Mouse (Mus musculus) thymus, postnatal 25 days (tissue): ENCODE results near the gene Tbc1d17.
"Not testable (repeated sequence)": the region's sequence is repeated elsewhere in the genome, so short reads cannot be mapped to it uniquely, and the experiment has no call there.

Source experiments
- DNase-seq: peaks from one replicate; pipeline ENCODE4 v3.0.0; 2022

The Tbc1d17 gene

DNA sequence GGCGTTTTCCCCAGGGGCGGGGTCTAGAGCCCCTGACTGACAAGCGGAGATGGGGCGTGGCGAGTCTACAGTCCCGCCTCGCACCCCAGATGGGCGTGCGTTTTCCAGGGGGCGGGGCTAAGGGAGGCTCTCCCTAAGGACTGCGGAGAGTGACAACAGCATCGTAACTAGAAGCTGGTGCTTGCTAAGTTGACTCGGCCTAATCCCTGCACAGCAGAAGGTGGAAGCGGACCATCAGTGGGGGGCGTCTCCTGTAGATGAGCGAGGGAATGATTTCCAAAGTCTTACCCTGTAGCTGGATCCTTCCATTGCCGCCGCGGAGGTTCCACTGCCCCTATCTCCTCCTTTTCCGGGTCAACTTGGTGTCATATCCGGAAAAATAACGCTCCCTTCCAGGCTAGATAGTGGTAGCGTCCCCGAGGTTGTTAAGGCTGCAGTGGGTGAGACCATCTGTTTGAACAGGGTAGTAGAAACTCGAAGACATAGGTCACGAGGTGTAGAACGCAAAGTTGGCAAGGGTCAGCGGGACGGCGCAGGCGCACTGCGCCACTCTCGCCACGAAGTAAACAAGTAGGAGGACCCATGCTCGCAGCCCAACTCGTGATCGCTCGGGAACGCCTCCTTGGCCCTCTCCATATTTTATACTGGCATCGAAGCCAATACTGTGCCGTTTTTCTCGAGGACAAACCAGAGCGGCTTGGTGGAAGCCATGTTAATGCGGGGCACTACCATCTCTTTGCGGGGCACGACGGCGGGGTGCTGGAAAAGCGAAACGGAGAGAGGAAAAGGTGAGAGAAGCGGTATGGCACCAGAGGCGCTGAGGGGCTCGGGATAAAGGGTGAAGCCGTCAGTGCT, at the start of gene Tbc1d17, which contains the start of gene Akt1s1:
TSS of gene Tbc1d17 (minus strand) at position 519 of the 855 bp plus-strand sequence.
TSS of gene Akt1s1 (plus strand) at position 431 of the 855 bp plus-strand sequence.
- peak; percentile 98 for DNase-seq

- DNase-seq, result peak; percentile 23
Observed at GRCm38 (mm10) chr7:44898607-44899006, 49.7 kb upstream of the Tbc1d17 start.

DNA sequence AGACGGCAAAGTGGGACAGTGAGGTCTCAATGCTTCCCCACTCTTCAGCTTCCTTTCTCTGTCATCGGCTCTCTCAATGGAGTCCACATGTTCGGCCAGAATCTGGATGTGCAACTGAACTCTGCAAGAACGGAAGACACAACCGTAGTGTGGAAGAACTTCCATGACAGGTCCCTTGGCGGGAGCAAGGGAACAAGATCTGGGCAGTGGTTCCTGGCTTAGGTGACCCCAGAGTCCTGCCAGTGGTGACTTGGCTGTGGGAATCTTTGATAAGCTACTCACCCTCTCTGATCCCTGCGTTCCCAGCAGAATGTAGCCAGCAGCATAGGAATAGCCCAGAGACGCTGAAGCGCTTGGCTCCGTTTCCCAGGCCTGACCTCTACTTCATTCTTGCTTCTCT, 47.6 kb upstream of the Tbc1d17 start:
- DNase-seq, result no peak

GRCm38 (mm10) chr7:44895593-44896434, 46.9 kb upstream of the Tbc1d17 start, which contains the start of gene Fuz:
Gene Fuz (plus strand): TSS chr7:44896079.
- peak; percentile 86 for DNase-seq

- no peak for DNase-seq
Observed at GRCm38 (mm10) chr7:44895206-44895592, 46.3 kb upstream of the Tbc1d17 start.

DNA sequence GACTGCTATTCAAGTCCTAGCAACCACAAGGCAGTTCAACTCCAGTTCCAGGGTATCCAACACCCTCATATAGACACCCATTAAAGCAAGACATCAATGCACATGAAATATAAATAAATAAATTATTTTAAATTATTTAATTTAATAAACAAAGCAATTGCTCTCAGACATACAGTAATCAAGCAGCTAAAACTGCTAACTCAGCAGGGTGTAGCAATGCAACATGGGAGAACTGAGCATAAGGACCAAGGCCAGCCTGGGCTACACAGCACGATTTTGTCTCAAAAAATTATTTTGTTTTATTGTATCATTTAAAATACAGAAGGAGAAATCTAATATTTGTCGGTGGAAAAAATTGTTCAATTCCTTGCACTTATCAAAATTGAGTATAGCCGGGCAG, 45.3 kb upstream of the Tbc1d17 start:
- DNase-seq, result no peak

GRCm38 (mm10) chr7:44893197-44893596, 44.3 kb upstream of the Tbc1d17 start:
- DNase-seq, result no peak

GRCm38 (mm10) chr7:44892276-44892921, 43.5 kb upstream of the Tbc1d17 start, which contains the start of gene Med25:
Gene Med25 (minus strand): TSS chr7:44892712.
- DNase-seq, result peak; percentile 87

DNA sequence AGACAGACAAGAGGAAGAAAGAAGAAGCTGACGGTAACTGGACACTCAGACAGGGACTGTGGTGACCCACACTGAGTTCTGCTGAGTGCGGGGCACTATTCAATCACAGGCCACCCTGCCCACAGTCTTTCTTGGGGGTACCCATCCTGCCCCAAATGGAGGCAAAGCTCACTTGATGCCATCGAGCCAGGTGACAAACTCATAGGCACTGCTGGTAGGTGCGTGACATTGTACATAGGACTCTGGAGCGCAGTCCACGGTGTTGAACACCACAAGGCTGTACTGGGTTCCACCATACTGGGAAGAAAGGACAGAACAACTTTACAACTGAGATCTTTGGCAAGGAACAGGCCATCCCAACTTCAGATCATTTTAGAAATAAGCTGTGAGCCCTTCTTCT, 42.7 kb upstream of the Tbc1d17 start:
- no peak for DNase-seq

- DNase-seq, result no peak
Observed at GRCm38 (mm10) chr7:44890737-44891136, 41.9 kb upstream of the Tbc1d17 start.

DNA sequence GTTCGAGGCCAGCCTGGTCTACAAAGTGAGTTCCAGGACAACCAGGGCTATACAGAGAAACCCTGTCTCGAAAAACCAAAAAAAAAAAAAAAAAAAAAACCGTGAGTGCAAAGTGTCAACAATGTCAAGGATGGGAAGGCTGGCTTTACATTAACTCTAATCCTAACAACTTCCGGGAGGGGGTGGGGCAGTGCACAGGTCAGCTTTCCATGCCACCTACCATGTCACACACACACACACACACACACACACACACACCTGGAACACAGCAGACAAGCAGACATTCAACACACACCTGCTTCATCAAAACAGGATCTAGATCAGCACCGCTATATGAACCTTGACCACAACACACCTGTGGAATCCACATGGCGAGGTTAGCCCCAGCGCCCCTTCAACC, 41.3 kb upstream of the Tbc1d17 start:
- no peak for DNase-seq

GRCm38 (mm10) chr7:44888256-44889105, 39.6 kb upstream of the Tbc1d17 start:
- no peak for DNase-seq

DNA sequence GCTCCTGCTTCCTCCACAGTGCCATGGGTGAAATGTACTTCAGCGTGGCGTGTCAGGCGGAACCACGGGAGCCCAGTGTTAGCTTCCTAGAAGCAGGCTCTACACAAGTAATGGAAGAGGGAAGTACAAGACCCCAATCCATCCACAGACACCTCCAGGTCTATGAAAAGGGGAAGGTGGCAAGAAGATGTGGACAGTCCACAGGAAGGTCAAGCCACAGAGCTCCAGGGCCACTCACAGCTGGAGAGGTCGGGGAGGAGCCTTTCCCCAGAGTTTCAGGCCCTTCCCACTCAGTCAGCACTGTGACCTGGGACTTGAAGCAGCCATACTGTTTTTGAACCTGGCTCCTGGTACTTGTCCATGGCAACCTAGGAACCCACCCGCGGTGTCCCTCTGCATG, 38.1 kb upstream of the Tbc1d17 start:
- no peak for DNase-seq

DNA sequence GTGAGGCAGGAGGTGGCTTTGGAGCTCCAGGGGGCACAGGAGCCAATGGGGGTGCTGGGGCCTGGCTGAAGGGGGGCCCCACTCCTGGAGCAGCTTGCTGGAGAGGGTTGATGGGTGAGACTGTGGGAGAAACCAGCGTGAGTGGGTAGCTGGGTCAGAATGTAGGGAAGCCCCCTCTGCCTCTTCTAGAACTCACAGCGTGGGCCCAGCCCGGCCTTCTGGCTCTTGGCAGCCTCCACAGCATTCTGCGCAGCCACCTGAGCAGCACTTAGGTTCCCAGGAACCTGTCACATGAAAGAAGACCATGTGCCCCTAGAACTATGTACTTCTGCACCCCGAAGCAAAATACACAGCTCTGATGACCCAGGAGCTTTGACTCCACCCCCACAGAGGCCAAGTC, 35.8 kb upstream of the Tbc1d17 start:
- no peak for DNase-seq

GRCm38 (mm10) chr7:44883036-44883435, 34.2 kb upstream of the Tbc1d17 start:
- DNase-seq, result no peak

GRCm38 (mm10) chr7:44877833-44878232, 29.0 kb upstream of the Tbc1d17 start:
- DNase-seq, result no peak

GRCm38 (mm10) chr7:44871774-44872173, 22.9 kb upstream of the Tbc1d17 start:
- not testable (repeated sequence) for DNase-seq

- no peak for DNase-seq
Observed at GRCm38 (mm10) chr7:44871181-44871580, 22.3 kb upstream of the Tbc1d17 start.

DNA sequence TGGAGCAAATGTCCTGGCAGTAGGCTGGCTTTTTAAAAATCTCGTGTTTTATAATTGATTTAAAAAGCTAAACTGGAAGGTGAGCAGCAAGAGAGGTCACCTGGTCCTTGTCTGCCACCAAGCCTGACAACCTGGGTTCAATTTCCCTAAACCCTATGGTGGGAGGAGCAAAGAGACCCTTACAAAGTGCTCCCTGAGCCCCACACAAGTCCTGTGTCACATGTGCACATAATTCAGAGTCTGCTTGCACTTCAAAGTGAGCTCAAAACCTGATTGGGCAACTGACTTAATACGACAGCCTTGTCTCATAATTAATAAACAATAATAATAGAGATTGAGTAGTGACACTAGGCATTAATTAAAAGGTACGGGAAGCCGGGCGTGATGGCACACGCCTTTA, 21.7 kb upstream of the Tbc1d17 start:
- DNase-seq, result no peak

- peak; percentile 86 for DNase-seq
Observed at GRCm38 (mm10) chr7:44869697-44870528, 21.0 kb upstream of the Tbc1d17 start, which contains the start of gene Ptov1. Gene Ptov1 (minus strand): TSS chr7:44869788.
